Mouse (Mus musculus): ENCODE results near the gene Ms4a2.
A peak's percentile ranks its signal among the peaks of the same experiment; 100 is the strongest.

The Ms4a2 gene

GRCm38 (mm10) chr19:11623551-11623950 is at the start of gene Ms4a2:
TSS of gene Ms4a2 (minus strand) at chr19:11623719.
- no peak for DNase-seq (ENCODE audit: low spot score)

- DNase-seq (ENCODE audit: low spot score) = no peak
Observed at GRCm38 (mm10) chr19:11661562-11661961, 38.0 kb upstream of the Ms4a2 start.

- no peak for DNase-seq (ENCODE audit: low spot score)
Observed at GRCm38 (mm10) chr19:11660459-11660858, 36.9 kb upstream of the Ms4a2 start, which contains the start of gene Oosp2. TSS of gene Oosp2 (minus strand) at chr19:11660559.

GRCm38 (mm10) chr19:11659142-11659541 is 35.6 kb upstream of the Ms4a2 start:
- no peak for DNase-seq (ENCODE audit: low spot score)

DNA sequence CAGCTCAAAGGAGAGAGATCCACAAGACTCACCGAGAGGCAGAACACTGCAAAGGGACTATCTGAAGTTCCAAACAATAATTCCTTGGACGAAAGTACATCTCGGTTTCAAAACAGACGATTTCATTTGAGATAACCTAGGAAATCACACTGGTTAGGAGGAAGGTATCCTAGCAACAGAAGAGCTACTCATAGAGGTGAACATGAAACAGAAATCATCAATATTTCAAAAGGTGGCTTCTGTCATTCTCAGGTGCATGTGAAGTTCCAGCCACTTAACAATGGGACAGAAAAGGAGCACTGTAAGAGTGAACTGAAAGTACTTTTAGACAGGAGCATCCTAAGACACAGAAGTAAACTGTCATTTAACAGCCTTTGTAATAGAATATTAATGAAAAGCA is 26.0 kb upstream of the Ms4a2 start:
- no peak for DNase-seq (ENCODE audit: low spot score)

GRCm38 (mm10) chr19:11646166-11646565 is 22.6 kb upstream of the Ms4a2 start:
- no peak for DNase-seq (ENCODE audit: low spot score)

GRCm38 (mm10) chr19:11640732-11641131 is 17.2 kb upstream of the Ms4a2 start, which contains the start of gene Ms4a3:
TSS of gene Ms4a3 (minus strand) at chr19:11640851.
- no peak for DNase-seq (ENCODE audit: low spot score)

DNA sequence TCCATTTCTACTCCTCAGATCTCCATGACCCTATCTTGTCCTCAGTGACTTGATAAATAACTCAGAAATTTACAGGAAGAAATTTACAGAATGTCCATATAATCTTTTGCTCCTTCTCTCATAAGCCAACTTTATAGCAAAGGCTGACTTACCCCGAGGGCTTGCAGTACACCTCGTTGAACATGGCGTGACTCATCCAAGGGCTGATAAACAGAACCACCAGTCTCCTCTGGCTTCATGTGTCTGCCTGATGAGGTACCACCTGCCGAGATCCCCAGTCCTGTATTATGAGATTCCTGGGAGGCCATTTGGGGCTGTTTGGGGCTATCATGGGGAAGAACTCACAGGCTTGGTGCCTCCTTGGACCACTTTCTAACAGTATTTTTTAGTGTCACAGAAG is 15.5 kb upstream of the Ms4a2 start:
- no peak for DNase-seq (ENCODE audit: low spot score)

DNA sequence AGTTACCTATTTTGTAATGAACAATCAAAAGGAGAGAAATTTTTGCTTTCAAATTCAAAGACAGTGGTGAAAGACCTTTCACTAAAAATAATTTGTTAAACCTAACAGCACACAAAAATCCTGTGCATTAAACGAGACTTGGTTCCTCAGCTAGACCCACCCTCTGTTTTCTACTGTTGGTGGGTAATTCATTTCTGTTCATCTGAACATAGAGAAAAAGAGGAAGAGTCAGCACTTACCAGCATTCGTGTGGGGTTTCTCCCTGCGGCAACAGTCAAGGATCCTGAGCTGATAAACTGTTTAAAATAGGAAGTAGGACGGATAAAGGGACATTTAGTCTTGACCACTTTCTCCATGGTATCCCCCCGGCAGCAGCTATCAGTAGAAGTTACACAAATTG is 12.1 kb upstream of the Ms4a2 start:
- no peak for DNase-seq (ENCODE audit: low spot score)

DNA sequence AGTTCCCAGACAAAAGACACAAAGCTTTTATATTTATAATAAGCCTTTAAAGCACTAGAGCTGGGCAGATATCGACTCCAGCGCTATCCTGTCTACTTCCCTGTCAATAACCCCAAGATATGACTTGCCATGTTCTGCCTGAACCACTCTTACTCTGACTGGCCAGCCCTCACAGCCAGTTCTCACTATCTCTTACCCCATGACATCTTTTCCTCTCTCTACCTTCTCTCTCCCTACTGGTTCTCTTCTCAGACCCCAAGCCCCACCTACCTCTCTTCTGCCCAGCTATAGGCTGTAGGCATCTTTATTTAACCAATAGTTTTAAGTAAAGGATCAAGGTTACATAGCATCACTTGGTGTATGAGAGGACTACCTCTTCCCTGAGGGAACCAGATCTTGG is 10.8 kb upstream of the Ms4a2 start:
- DNase-seq (ENCODE audit: low spot score) = no peak

- no peak for DNase-seq (ENCODE audit: low spot score)
Observed at GRCm38 (mm10) chr19:11633732-11634131, 10.2 kb upstream of the Ms4a2 start.

GRCm38 (mm10) chr19:11625231-11625630 is 1.7 kb upstream of the Ms4a2 start:
- DNase-seq (ENCODE audit: low spot score) = no peak

GRCm38 (mm10) chr19:11624800-11625199 is 1.3 kb upstream of the Ms4a2 start:
- DNase-seq (ENCODE audit: low spot score) = no peak

DNA sequence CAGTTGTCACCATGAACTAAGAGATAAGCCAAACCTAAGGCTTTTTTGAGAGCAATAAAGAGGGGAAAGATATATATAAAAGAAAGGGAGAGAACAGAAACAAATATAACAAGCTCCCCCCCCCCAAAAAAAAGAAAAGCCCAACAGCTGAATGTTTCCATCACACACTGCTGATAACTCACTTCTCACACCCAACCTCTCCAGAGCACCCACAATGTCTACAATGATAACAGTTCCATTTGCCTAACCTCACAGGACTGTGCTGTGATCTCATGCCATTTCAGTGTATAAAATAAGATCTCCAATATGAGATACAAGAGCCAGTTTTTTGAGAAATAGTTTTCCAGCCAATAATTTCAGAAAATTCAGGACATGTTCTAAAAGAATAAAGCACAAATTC is 5.5 kb downstream of the Ms4a2 start:
- no peak for DNase-seq (ENCODE audit: low spot score)

DNA sequence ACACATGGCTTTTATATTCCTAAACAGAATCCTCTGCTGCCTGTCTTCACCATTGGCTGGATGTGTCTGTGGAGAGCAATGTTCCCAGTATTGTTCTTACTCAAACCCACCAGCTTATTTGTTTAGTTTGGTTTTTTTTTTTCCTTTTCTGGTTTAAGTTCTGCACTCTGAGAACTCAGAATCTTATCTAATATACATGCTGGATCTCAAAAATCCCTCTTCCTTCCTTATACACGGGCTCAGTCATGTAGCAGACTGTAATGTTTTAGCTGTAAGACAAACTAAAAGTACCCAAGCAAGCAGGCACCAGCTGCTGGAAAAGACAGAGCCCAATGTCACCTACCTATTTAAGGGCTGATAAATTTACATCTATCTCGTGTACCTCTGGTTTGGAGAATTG is 8.7 kb downstream of the Ms4a2 start:
- no peak for DNase-seq (ENCODE audit: low spot score)

DNA sequence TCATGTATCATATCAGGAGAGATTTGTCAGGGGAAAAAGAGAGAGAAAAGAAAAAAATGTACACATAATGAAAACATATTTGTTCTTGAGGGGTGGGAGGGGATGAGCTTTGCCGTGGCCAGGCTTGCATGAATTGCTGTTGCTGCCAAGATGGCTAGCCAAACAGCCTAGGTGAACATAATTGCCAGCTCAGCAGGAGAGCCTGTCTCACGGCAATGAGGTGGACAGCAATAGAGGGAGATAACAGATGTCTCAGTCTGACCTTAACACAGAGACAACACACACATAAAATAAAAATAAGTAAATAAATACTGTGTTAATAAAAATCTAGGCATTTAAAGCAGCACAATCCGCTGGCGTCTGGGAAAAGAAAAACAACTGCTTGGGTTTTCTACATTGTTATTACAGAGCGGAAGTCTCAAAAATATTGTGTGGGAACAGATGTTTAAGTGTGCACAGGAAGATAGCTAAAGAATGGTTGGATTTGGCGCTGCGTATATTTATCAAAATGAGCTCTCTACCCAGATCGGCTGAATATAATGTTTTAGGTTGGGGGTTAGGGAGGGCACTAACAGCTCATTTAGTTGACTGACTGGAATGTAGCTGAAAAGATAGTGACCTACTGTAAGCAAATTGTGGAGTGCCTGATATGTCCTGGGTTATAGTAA is 9.6 kb downstream of the Ms4a2 start:
- no peak for DNase-seq (ENCODE audit: low spot score)

GRCm38 (mm10) chr19:11613084-11613483 is 10.4 kb downstream of the Ms4a2 start:
- no peak for DNase-seq (ENCODE audit: low spot score)

DNA sequence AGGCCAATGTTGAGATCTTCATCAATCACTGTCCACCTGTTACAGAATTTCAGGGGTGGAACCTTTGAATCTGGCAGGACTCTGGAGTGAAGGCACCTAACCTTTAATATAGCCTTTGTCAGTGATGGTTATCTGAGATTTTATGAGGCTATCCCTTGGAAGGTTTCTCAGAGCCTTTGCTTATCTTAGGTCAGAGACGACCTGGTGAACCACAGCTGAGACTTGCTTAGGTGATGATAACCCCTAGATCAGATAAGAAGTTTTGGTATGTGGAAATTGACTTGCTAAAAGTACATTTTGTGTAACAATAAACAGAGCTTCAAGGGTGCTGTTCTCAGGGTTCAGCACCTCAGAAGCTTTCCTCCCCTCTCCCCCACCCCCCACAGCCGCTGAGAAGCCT is 11.2 kb downstream of the Ms4a2 start:
- DNase-seq (ENCODE audit: low spot score) = no peak

GRCm38 (mm10) chr19:11611541-11611945 is 12.0 kb downstream of the Ms4a2 start:
- no peak for DNase-seq (ENCODE audit: low spot score)

DNA sequence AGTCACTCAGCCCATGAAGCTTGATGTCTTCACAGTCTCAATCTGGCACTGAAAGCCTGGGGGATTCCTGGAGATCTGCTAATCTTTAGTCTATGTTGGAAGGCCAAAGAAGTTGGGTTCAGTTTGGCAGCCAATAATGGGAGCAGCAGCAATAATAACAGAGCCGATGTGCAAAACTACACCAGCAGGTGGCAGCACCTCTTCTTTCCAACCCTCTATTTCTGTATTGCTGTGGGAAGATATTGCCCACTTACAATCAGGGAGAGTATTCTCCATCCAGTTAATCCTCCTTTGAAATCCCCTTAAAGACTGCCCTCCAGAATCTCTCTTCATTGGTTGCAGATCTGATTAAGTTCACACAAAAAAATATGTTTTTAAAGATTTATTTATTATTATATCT is 15.3 kb downstream of the Ms4a2 start:
- DNase-seq (ENCODE audit: low spot score) = peak; percentile 32

- DNase-seq (ENCODE audit: low spot score) = no peak
Observed at GRCm38 (mm10) chr19:11604603-11605002, 18.9 kb downstream of the Ms4a2 start, which contains the start of gene Ms4a6d. TSS of gene Ms4a6d (minus strand) at chr19:11604849.

DNA sequence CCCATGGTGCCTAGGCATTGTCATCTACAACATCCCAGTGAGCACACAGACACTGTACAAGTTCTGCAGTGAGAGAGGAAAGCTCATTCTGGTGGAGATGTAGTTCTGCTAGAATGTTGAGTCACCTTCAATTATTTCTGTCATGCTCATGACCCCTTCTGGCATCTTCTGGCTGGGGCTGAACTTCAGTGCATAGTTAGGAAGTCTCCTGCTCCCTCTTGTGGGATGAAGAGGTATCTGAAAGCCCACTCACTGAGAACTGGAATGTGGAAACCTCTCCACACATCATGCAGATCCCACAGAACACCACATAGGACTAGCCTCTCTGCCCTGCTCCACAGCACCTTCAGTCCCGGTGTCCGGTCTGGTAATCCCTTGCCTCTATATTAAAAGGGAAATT is 21.5 kb downstream of the Ms4a2 start:
- DNase-seq (ENCODE audit: low spot score) = peak; percentile 5

GRCm38 (mm10) chr19:11601349-11601748 is 22.2 kb downstream of the Ms4a2 start:
- DNase-seq (ENCODE audit: low spot score) = no peak

DNA sequence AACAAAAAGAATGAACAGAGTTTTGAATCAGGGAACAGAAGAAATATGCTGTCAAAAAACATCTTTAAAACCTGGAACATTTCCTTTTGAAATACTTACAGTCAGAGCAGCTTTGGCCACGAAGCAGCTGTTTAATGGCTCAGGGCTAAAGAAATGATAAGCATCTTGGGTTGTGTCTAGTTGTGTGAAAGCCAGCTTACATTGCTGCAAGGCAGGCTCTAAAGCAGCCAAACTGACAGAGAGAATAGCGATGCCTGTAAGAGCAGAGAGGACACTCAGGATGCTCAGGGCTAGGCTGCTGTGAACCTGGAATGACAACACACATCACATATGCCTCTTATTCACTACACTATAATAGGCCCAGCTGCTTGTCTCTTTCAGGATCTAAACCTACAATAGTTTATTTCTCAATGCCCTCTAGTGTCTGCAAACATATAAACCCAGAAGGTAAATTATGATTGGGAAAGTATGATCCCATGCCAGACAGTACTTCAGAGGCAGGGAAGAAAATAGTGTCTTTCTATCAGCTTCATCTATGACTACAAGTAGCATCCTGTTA is 33.5 kb downstream of the Ms4a2 start:
- DNase-seq (ENCODE audit: low spot score) = no peak
